ENCODE assay signal across 8 mouse cellular contexts in the genomic region with DNA sequence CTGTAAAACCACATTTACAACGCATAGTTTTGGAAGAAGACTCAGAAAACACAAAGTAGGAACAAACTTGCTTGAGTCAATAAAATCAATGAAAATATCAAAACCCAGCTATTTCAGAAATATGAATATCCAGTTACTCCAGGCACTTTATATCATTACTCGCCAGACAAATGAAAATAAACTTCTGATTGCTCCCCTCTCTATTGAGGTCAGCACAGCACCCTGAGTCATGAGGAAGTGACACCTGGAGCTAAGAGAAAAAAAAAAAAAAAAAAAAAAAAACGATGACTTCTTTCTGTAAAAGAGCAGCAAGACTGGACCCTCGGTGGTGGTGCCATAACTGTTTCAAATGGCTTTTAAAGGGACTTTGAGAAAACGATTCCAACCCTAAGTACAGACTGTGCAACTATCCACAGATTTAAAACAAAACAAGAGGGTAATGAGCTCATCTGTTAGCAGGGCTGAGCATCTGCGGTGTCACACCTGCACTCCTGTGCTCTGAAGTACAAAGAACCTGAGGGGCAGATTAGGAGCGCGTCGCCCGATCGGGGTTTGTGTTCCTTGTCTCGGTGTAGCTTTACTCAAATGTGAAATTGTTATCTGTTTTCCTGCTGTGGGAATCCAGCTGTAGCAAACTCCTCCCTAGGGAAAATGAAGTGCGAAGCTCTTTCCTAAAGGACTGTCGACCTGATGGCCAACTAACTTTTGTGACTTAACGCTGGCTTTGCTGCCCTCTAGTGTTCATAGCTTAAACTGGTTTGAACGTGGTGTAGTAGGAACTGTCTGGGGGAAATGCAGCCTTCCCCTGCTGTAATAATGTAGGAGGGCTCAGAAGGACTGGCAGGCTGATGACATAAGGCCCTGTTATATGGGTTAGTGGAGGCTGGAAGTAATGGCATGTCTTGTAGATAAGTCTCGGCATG.
DNase-seq lines count a peak whose midpoint lies in the region; ATAC-seq and TF ChIP-seq lines count a peak whose summit lies in the region.

No protein-coding gene starts in this region.

- TF ChIP-seq CTCF in lung, adult 2 months (IDR thresholded peaks at IDR 0.05; ENCODE audit: insufficient read depth, low read length) = peak; percentile 17; the same call in 1 of the 2 replicates

- H3K27ac ChIP-seq in ES-E14 (ENCODE audit: insufficient read depth, low read depth, low read length, poor library complexity, severe bottlenecking) = no peak overlapping the region

- in situ Hi-C loops in ES-E14 (cut with MboI; ENCODE audit: low sequenced_read_pairs in 2 of 2, unreplicated experiment in 2 of 2) = no loop called here

- TF ChIP-seq POLR2A in lung, adult 2 months (IDR thresholded peaks at IDR 0.05; ENCODE audit: borderline replicate concordance, extremely low read depth, low read depth, low read length) = no peak

- peak; percentile 82 for DNase-seq in ES-E14 (ENCODE audit: low read depth, low spot score)
- peak; percentile 35 to 68 for DNase-seq in adrenal gland, postnatal 36 days
- DNase-seq in layer of hippocampus, adult 8-10 months (ENCODE audit: low spot score in 2 of 2) = peak; percentile 23 to 55
- DNase-seq in lung, adult 2 months = peak; percentile 17
- peak; percentile 37 for DNase-seq in ovary, postnatal 14 days (ENCODE audit: low spot score)
- DNase-seq in urinary bladder, postnatal 36 days (ENCODE audit: low spot score in 2 of 2) = peak; percentile 15 to 17

- no peaks in the 10 kb centered on the region for H3K4me1 ChIP-seq in ES-E14 (ENCODE audit: control insufficient read depth in 2 of 2, insufficient read depth in 2 of 2, low read length in 2 of 2, poor library complexity in 1 of 2)
- no peaks in the 10 kb centered on the region for H3K4me1 ChIP-seq in lung, adult 2 months (ENCODE audit: control insufficient read depth, insufficient read depth, low read length)

- no peak overlapping the region for H3K9ac ChIP-seq in ES-E14 (ENCODE audit: insufficient read depth, low read depth, low read length, poor library complexity, severe bottlenecking)

- no peaks in the 10 kb centered on the region for H3K36me3 ChIP-seq in ES-E14 (ENCODE audit: control insufficient read depth, insufficient read depth, low read length, poor library complexity, severe bottlenecking)

- no peaks in the 10 kb centered on the region for H3K9me3 ChIP-seq in ES-E14 (ENCODE audit: control insufficient read depth, insufficient read depth, low read depth, low read length)

- H3K4me3 ChIP-seq in ES-E14 (ENCODE audit: insufficient read depth in 1 of 2, low read depth in 1 of 2, low read length in 2 of 2, poor library complexity in 1 of 2, severe bottlenecking in 1 of 2) = no peak overlapping the region
- H3K4me3 ChIP-seq in lung, adult 2 months (replicated peaks; ENCODE audit: extremely low read depth, low read depth, low read length) = no peak overlapping the region

- ATAC-seq in erythroid progenitor cell, adult 5-6 weeks (replicated peaks; ENCODE audit: low FRiP score, poor library complexity, severe bottlenecking) = peak; percentile 50; the same call in 1 of the 2 replicates
- ATAC-seq in hematopoietic stem cell, adult 5-6 weeks (replicated peaks in 1 of 2; ENCODE audit: insufficient read depth in 1 of 2, low FRiP score in 2 of 2, low TSS enrichment in 1 of 2, low read depth in 1 of 2, poor library complexity in 2 of 2, severe bottlenecking in 2 of 2) = peak; percentile 61 to 63; a peak in 2 of 4 replicates

- 24% methylated on average over 17 of the region's 17 CpGs for WGBS in lung, adult 2 months

TF ChIP-seq in ES-E14, 5 proteins besides CTCF, POLR2A, EP300 and RAD21:
- TF ChIP-seq MAFK (IDR thresholded peaks at IDR 0.05; ENCODE audit: insufficient read depth, low read depth, low read length) (peak; percentile 70), HCFC1 (IDR thresholded peaks at IDR 0.05; ENCODE audit: borderline replicate concordance, insufficient read depth, low read length) (no peak), ZC3H11A (IDR thresholded peaks at IDR 0.05; ENCODE audit: borderline replicate concordance, low read depth, low read length) (peak; percentile 70; the same call in 1 of the 2 replicates), CHD2 (IDR thresholded peaks at IDR 0.05; ENCODE audit: low read depth, low read length) (no peak)

Comparison
In these comparisons a context has a peak if more than half of its experiments do, and no peak if none do; other contexts are left out.
1. DNase-seq: peak in every context shown above with its lines; median percentile 82 in ES-E14; 52 in adrenal gland, postnatal 36 days; 39 in layer of hippocampus, adult 8-10 months; 37 in ovary, postnatal 14 days; 17 in lung, adult 2 months; 16 in urinary bladder, postnatal 36 days.